Mouse (Mus musculus) liver, embryonic 13.5 days (tissue): ENCODE measurements around the gene Ccrl2. TPM values are rescaled to one million over a fixed set of nuclear protein-coding genes. Genes with fewer than 3 reads are reported as not detected.

Source experiments
- ATAC-seq: fragments of 200-750 bp; cut with Nextera tagmentation; 2 replicates; pipeline ENCODE4 v1.8.0; 2017; ENCODE audit warnings: low read depth, mild to moderate bottlenecking, moderate number of reproducible peaks, moderate library complexity
- DNase-seq: peaks from one replicate; pipeline ENCODE4 v3.0.0; 2022
- H3K27ac ChIP-seq: fragments of 300-500 bp; sonication (generic); 2 replicates; pipeline ENCODE4 v1.5.1; 2015; ENCODE audit warnings: moderate library complexity, mild to moderate bottlenecking, inconsistent platforms
- H3K27me3 ChIP-seq: fragments of 300-500 bp; sonication (generic); 2 replicates; pipeline ENCODE4 v1.6.1; 2015; ENCODE audit warnings: mild to moderate bottlenecking, inconsistent platforms
- H3K36me3 ChIP-seq: fragments of 300-500 bp; sonication (generic); 2 replicates; pipeline ENCODE4 v1.6.1; 2015; ENCODE audit warnings: mild to moderate bottlenecking, inconsistent platforms
- H3K4me1 ChIP-seq: fragments of 300-500 bp; sonication (generic); replicated peaks from 2 replicates; pipeline ENCODE4 v1.6.1; 2015; ENCODE audit warnings: inconsistent platforms
- H3K4me2 ChIP-seq: fragments of 300-500 bp; sonication (generic); 2 replicates; pipeline ENCODE4 v1.6.1; 2015; ENCODE audit warnings: inconsistent platforms, mild to moderate bottlenecking, moderate library complexity
- H3K4me3 ChIP-seq: fragments of 300-500 bp; sonication (generic); replicated peaks from 2 replicates; pipeline ENCODE4 v1.5.1; 2015; ENCODE audit warnings: mild to moderate bottlenecking, inconsistent platforms
- H3K9ac ChIP-seq: fragments of 300-500 bp; sonication (generic); 2 replicates; pipeline ENCODE4 v1.6.1; 2015; ENCODE audit warnings: mild to moderate bottlenecking, inconsistent platforms
- H3K9me3 ChIP-seq: fragments of 300-500 bp; sonication (generic); replicated peaks from 2 replicates; pipeline ENCODE4 v1.6.1; 2016; ENCODE audit warnings: inconsistent platforms
- WGBS: fragments of 180-500 bp; shearing (Covaris S2); methylation state at CpG from one replicate; pipeline ENCODE4 v1.1.7; 2015; ENCODE audit not compliant: insufficient replicate concordance; 5-methylcytosine and 5-hydroxymethylcytosine counted together
- polyA plus RNA-seq: library from polyadenylated mRNA; unstranded; fragments of >200 nt; fragmentation: Nextera tagmentation; extraction: Ambion mirVana; gene quantifications from 2 replicates; pipeline ENCODE4 v1.2.1, GENCODE M21; 2015

Ccrl2 gene
- polyA plus RNA-seq, 1 experiment from 2014 or later: 12.6 TPM

GRCm38 (mm10) chr9:111058943-111059556, 1.7 kb upstream of the Ccrl2 start:
- Histone ChIP-seq H3K4me3 (no peak overlapping the region), H3K4me2 (peak overlapping the region; percentile 33)
- WGBS: 29% methylated on average over 10 of the region's 10 CpGs

DNA sequence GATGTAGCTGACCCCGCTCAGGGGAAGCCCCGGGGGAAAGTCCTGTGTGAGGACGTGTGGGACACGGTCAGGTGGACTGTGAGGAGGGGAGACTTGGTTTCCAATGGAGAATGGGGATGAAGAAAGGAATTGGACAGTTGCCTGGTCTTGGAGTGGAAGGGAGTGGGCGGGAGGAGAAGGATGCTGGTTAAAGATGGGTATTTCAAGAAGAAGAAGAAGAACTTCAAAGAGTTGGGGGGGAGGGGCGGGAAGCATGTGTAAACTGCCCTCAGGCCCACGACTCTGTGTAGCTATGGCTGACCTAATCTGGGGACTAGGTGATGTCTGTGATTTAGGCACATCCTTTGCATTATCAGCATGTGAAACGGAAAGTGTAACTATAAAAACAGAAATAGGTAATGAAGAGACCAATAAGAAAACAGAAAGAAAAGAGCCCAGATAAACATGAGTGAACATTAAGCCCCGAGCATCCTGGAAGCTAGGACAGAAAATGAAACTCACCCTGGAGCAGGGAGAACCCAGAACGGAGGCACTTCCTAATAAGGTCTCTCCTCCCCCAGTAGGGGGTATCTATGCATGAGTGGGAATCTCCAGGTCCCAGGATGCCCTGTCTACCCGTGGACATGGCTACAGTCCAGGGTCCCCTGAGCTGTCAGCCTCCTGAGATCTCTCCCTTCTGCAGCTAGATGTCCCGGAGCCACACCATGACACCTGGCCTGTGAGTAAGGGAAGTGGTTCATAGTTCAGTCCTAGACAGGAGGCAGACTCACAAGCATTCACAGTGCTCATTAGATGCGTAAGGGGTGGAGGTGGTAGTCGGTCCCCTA, 438 bp upstream of the Ccrl2 start:
- H3K36me3 ChIP-seq: peaks cover 27% of the 10 kb centered on the region
- peaks cover 62% of the 10 kb centered on the region for H3K4me1 ChIP-seq
- 39% methylated on average over 14 of the region's 14 CpGs for WGBS
- peak overlapping the region; percentile 82 for H3K4me3 ChIP-seq
- peak overlapping the region; percentile 100 for H3K27ac ChIP-seq
- DNase-seq: no peak
- H3K27me3 ChIP-seq: 0 out of 2 replicates have a peak, but pooled peaks cover 5% of the 10 kb centered on the region
- peak overlapping the region; percentile 80 for H3K4me2 ChIP-seq
- no peak for ATAC-seq
- H3K9me3 ChIP-seq: no peaks in the 10 kb centered on the region
- H3K9ac ChIP-seq: peak overlapping the region; percentile 88

More at GRCm38 (mm10) chr9:111058943-111059556, 1.7 kb upstream of the Ccrl2 start:
- H3K4me1 ChIP-seq: peaks cover 56% of the 10 kb centered on the region
- no peak overlapping the region; the same call in 1 of the 2 replicates for H3K27ac ChIP-seq
- ATAC-seq (no peak), DNase-seq (no peak)
- H3K36me3 ChIP-seq: peaks cover 14% of the 10 kb centered on the region
- H3K9ac ChIP-seq: 0 out of 2 replicates have a peak overlapping the region, but pooled peaks have one; percentile 6
- H3K9me3 ChIP-seq: no peaks in the 10 kb centered on the region
- H3K27me3 ChIP-seq: 0 out of 2 replicates have a peak, but pooled peaks cover 5% of the 10 kb centered on the region

GRCm38 (mm10) chr9:111056519-111056797, 861 bp downstream of the Ccrl2 start:
- peak overlapping the region; percentile 80 for H3K4me2 ChIP-seq
- peak overlapping the region; percentile 100 for H3K27ac ChIP-seq
- peaks cover 32% of the 10 kb centered on the region for H3K36me3 ChIP-seq
- H3K4me1 ChIP-seq: peaks cover 62% of the 10 kb centered on the region
- no peaks in the 10 kb centered on the region for H3K9me3 ChIP-seq
- peak overlapping the region; percentile 88 for H3K9ac ChIP-seq
- DNase-seq (no peak), ATAC-seq (no peak)
- H3K4me3 ChIP-seq: peak overlapping the region; percentile 82
- 1% methylated on average over 11 of the region's 11 CpGs for WGBS
- 0 out of 2 replicates have a peak, but pooled peaks cover 5% of the 10 kb centered on the region for H3K27me3 ChIP-seq

GRCm38 (mm10) chr9:111055800-111056518, 1.4 kb downstream of the Ccrl2 start:
- Histone ChIP-seq H3K36me3 (peaks cover 32% of the 10 kb centered on the region), H3K27ac (peak overlapping the region; percentile 100), H3K4me3 (peak overlapping the region; percentile 82), H3K4me2 (peak overlapping the region; percentile 80), H3K27me3 (0 out of 2 replicates have a peak, but pooled peaks cover 5% of the 10 kb centered on the region), H3K9me3 (no peaks in the 10 kb centered on the region), H3K4me1 (peaks cover 62% of the 10 kb centered on the region), H3K9ac (peak overlapping the region; percentile 88)
- DNase-seq (peak; percentile 14), ATAC-seq (no peak)
- 38% methylated on average over 29 of the region's 29 CpGs for WGBS

- peak overlapping the region; percentile 80 for H3K4me2 ChIP-seq
- peaks cover 62% of the 10 kb centered on the region for H3K4me1 ChIP-seq
- peak overlapping the region; percentile 88; the same call in 1 of the 2 replicates for H3K9ac ChIP-seq
- no peaks in the 10 kb centered on the region for H3K9me3 ChIP-seq
- ATAC-seq (no peak), DNase-seq (no peak)
- 84% methylated on average over 9 of the region's 9 CpGs for WGBS
- H3K27ac ChIP-seq: no peak overlapping the region
- no peaks in the 10 kb centered on the region for H3K27me3 ChIP-seq
- H3K4me3 ChIP-seq: peak overlapping the region; percentile 82
- peaks cover 32% of the 10 kb centered on the region for H3K36me3 ChIP-seq
Observed at GRCm38 (mm10) chr9:111054923-111055322, 2.4 kb downstream of the Ccrl2 start.

- peaks cover 12% of the 10 kb centered on the region for H3K36me3 ChIP-seq
- peaks cover under 1% of the 10 kb centered on the region for H3K4me1 ChIP-seq
- H3K4me2 ChIP-seq: no peak overlapping the region
- ATAC-seq (no peak), DNase-seq (no peak)
- 67% methylated on average over 3 of the region's 3 CpGs for WGBS
- no peak overlapping the region for H3K9ac ChIP-seq
- no peaks in the 10 kb centered on the region for H3K27me3 ChIP-seq
- H3K4me3 ChIP-seq: no peak overlapping the region
- no peak overlapping the region for H3K27ac ChIP-seq
- no peaks in the 10 kb centered on the region for H3K9me3 ChIP-seq
Observed at GRCm38 (mm10) chr9:111048452-111048851, 8.9 kb downstream of the Ccrl2 start.

DNA sequence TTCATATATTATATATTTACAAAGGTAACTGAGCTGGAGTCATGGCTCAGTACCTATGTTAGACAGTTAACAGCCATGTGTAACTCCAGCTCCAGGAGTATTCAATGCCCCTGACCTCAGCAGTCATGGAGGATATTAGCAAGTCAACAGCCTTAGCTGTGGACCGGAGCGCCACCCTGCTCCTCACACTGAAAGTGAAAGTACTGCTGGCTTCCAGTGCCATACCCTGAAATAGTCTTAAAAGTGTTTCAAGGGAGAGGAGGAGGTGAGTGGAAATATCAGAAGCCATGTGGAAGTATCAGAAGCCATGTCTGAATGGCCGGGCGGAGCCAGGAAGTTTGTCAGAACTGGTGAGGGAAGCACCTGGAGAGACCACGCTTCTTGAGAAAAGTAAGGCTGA, 10.1 kb downstream of the Ccrl2 start:
- Histone ChIP-seq H3K4me2 (no peak overlapping the region), H3K27ac (no peak overlapping the region), H3K36me3 (0 out of 2 replicates have a peak, but pooled peaks cover under 1% of the 10 kb centered on the region), H3K4me1 (no peaks in the 10 kb centered on the region), H3K9ac (no peak overlapping the region), H3K4me3 (no peak overlapping the region), H3K9me3 (no peaks in the 10 kb centered on the region), H3K27me3 (no peaks in the 10 kb centered on the region)
- DNase-seq (no peak), ATAC-seq (no peak)
- WGBS: 71% methylated on average over 5 of the region's 5 CpGs

DNA sequence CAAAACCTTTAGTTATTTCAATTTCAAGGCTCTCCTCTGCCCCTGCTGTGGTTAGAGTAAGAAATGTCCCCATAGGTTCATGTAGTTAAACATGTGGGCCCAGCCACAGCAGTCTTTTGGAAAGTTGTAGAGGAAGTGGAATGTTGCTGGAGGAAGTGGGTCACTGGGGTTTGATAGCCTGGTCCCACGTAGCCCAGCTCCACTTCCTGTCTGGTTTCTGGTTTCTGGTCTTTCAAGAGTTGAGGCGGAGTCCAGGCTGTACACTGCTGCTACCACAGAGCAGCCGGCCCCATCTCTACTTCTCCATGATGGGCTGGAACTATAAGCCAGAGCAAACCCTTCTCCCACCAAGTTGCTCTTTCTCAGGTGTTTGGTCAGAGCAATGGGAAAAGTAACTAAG, 11.1 kb downstream of the Ccrl2 start:
- Histone ChIP-seq H3K4me3 (no peak overlapping the region), H3K9ac (no peak overlapping the region), H3K4me2 (no peak overlapping the region), H3K27me3 (no peaks in the 10 kb centered on the region), H3K9me3 (no peaks in the 10 kb centered on the region), H3K36me3 (no peaks in the 10 kb centered on the region), H3K27ac (no peak overlapping the region), H3K4me1 (no peaks in the 10 kb centered on the region)
- DNase-seq: no peak
- ATAC-seq: peak; percentile 36
- 17% methylated on average over 3 of the region's 3 CpGs for WGBS

DNA sequence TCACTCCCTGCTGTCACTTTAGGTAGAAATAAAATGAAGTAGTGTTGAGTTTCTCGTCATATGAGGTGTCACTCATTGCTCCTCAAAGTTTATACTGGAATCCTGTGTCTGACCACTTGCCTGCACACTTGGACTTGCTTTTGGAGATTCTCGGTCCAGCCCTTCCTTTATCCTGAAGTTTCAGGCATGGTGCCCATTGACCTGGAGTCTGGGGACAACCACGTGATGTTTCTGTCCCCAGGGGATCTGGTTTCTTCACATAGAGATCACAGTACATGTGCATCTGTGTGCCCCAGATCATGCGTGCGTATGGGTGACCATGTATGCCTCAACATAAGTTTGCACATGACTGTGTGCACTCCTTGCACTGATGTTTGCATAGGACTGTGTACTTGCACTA, 15.1 kb downstream of the Ccrl2 start:
- H3K36me3 ChIP-seq: no peaks in the 10 kb centered on the region
- no peak overlapping the region for H3K4me3 ChIP-seq
- H3K9ac ChIP-seq: no peak overlapping the region
- DNase-seq (no peak), ATAC-seq (no peak)
- H3K4me1 ChIP-seq: no peaks in the 10 kb centered on the region
- no peak overlapping the region for H3K27ac ChIP-seq
- no peak overlapping the region for H3K4me2 ChIP-seq
- no peaks in the 10 kb centered on the region for H3K9me3 ChIP-seq
- H3K27me3 ChIP-seq: no peaks in the 10 kb centered on the region
- WGBS: 68% methylated on average over 5 of the region's 5 CpGs

DNA sequence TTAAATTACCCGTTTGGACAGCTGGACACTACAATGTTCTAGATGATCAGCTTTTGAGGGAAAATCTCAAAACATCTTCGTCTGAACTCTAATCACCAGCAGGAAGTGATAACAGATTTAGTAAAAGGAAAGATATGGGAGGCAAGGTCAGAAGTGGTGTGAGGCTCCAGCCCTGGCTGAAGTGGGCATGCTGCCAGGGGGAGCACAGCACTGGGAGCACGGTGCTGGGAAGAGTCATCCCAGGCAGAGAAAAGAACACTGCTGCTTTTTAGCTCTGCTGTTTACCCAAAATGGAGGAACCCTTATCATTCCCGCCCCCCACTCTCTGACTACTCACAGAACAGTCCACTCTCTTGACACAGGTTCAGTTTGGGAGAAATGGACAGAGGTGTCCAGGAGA, 17.4 kb downstream of the Ccrl2 start:
- no peak overlapping the region for H3K27ac ChIP-seq
- 58% methylated on average over 4 of the region's 4 CpGs for WGBS

DNA sequence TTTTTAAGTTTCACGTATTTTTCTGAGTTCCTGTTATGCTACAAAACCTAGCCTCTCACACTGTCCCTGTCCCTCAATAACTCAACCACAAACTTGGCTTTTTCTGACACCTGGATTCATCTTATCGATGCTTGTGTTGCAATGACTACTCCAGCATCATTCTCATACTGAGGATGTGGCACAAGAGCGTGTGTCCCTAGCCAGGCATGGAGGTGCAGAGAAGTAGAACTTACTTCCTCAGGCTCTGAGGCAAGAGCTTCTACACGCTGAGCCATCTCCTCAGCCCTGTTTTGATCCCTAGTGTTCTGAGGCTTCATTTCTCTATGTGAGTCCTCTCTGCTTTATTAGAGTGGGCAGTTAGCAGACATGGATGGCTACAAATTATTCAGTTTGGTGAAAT, 23.6 kb downstream of the Ccrl2 start:
- no peak overlapping the region for H3K9ac ChIP-seq
- no peak overlapping the region for H3K4me3 ChIP-seq
- no peak overlapping the region for H3K4me2 ChIP-seq
- DNase-seq: no peak
- no peaks in the 10 kb centered on the region for H3K9me3 ChIP-seq
- no peaks in the 10 kb centered on the region for H3K4me1 ChIP-seq
- no peak overlapping the region for H3K27ac ChIP-seq
- no peaks in the 10 kb centered on the region for H3K27me3 ChIP-seq
- no peaks in the 10 kb centered on the region for H3K36me3 ChIP-seq
- WGBS: 65% methylated on average over 4 of the region's 4 CpGs
- ATAC-seq: no peak

More for the DNA sequence above, 17.4 kb downstream of the Ccrl2 start:
- Histone ChIP-seq H3K4me3 (no peak overlapping the region), H3K36me3 (no peaks in the 10 kb centered on the region), H3K9ac (no peak overlapping the region), H3K9me3 (no peaks in the 10 kb centered on the region), H3K27me3 (no peaks in the 10 kb centered on the region), H3K4me2 (no peak overlapping the region), H3K4me1 (no peaks in the 10 kb centered on the region)
- ATAC-seq: no peak
- DNase-seq: no peak
